ENCODE assay signal across 8 mouse cellular contexts in genomic region chr4:139192499-139193175, GRCm38 (mm10). TPM values are rescaled to one million over a fixed set of nuclear protein-coding genes. Genes with fewer than 3 reads are reported as not detected.
DNase-seq lines count a peak whose midpoint lies in the region; ATAC-seq and TF ChIP-seq lines count a peak whose summit lies in the region.

Gene Capzb (plus strand): TSS chr4:139192899.

- WGBS in forebrain, embryonic 14.5 days, result under 1% methylated on average over 42 of the region's 69 CpGs
- WGBS in neural tube, embryonic 15.5 days, result 1% methylated on average over 58 of the region's 69 CpGs

- no peaks in the 10 kb centered on the region for H3K27me3 ChIP-seq in ES-Bruce4 (ENCODE audit: control insufficient read depth, insufficient read depth, low read length, poor library complexity, severe bottlenecking)
- H3K27me3 ChIP-seq in forebrain, embryonic 14.5 days (replicated peaks; ENCODE audit: control insufficient read depth, insufficient read depth, low read length), result no peaks in the 10 kb centered on the region
- no peaks in the 10 kb centered on the region for H3K27me3 ChIP-seq in neural tube, embryonic 15.5 days (replicated peaks)

- H3K27ac ChIP-seq in ES-Bruce4 (ENCODE audit: insufficient read depth, low read length), result peak within 1 kb of the TSS; percentile 69
- peak within 1 kb of the TSS; percentile 83 for H3K27ac ChIP-seq in forebrain, embryonic 14.5 days (ENCODE audit: low read depth, low read length)
- peak within 1 kb of the TSS; percentile 93 for H3K27ac ChIP-seq in neural tube, embryonic 15.5 days (replicated peaks)

- peak; percentile 98 for DNase-seq in forebrain, embryonic 14.5 days (ENCODE audit: low spot score)
- DNase-seq in heart, postnatal 14 days, result peak; percentile 97
- peak; percentile 96 for DNase-seq in layer of hippocampus, adult 11-12 months (ENCODE audit: low spot score)
- peak; percentile 95 for DNase-seq in lung, adult 18-20 months
- DNase-seq in testis, postnatal 14 days (ENCODE audit: low spot score), result peak; percentile 95

- peak; percentile 92 for ATAC-seq in cerebellum, adult (ENCODE audit: insufficient number of reproducible peaks, low FRiP score, low TSS enrichment)
- ATAC-seq in forebrain, embryonic 14.5 days, result peak; percentile 99
- peak; percentile 97 for ATAC-seq in neural tube, embryonic 15.5 days (ENCODE audit: low FRiP score)

- no peak for TF ChIP-seq CTCF in ES-Bruce4 (IDR thresholded peaks at IDR 0.05; ENCODE audit: low read depth, low read length)

- intact Hi-C loops in heart, postnatal 14 days (cut with DNase I), result loop anchor here (2.0 to 5.0 kb wide), 3 partner anchors 16 to 100 kb away; partner anchors contain the start of genes Minos1 and Nbl1

- peak within 1 kb of the TSS; percentile 98 for H3K4me3 ChIP-seq in ES-Bruce4 (ENCODE audit: low read depth, low read length)
- peak within 1 kb of the TSS; percentile 88 for H3K4me3 ChIP-seq in forebrain, embryonic 14.5 days (ENCODE audit: low read depth, low read length)
- H3K4me3 ChIP-seq in neural tube, embryonic 15.5 days (replicated peaks), result peak within 1 kb of the TSS; percentile 78

- peak within 1 kb of the TSS; percentile 96 for H3K9ac ChIP-seq in ES-Bruce4 (ENCODE audit: low read depth, poor library complexity, severe bottlenecking)
- peak within 1 kb of the TSS; percentile 88 for H3K9ac ChIP-seq in forebrain, embryonic 14.5 days (ENCODE audit: low read length)
- peak within 1 kb of the TSS; percentile 93 for H3K9ac ChIP-seq in neural tube, embryonic 15.5 days (replicated peaks)

- TF ChIP-seq EP300 in ES-Bruce4 (IDR thresholded peaks at IDR 0.05; ENCODE audit: insufficient read depth, low read depth, low read length), result peak; percentile 46; the same call in 1 of the 2 replicates

- peak within 1 kb of the TSS; percentile 96 for H3K4me2 ChIP-seq in forebrain, embryonic 14.5 days (ENCODE audit: low read length)
- H3K4me2 ChIP-seq in neural tube, embryonic 15.5 days, result peak within 1 kb of the TSS; percentile 99

- no peaks in the 10 kb centered on the region for H3K36me3 ChIP-seq in ES-Bruce4 (ENCODE audit: control insufficient read depth, insufficient read depth, low read length, poor library complexity, severe bottlenecking)
- no peaks in the 10 kb centered on the region for H3K36me3 ChIP-seq in forebrain, embryonic 14.5 days (ENCODE audit: control insufficient read depth, insufficient read depth, low read length)
- no peaks in the 10 kb centered on the region for H3K36me3 ChIP-seq in neural tube, embryonic 15.5 days

- peaks cover 4% of the 10 kb centered on the region for H3K4me1 ChIP-seq in ES-Bruce4 (ENCODE audit: control insufficient read depth, insufficient read depth, low read length)
- peaks cover 21% of the 10 kb centered on the region for H3K4me1 ChIP-seq in forebrain, embryonic 14.5 days (ENCODE audit: control insufficient read depth, insufficient read depth, low read length)
- peaks cover 50% of the 10 kb centered on the region for H3K4me1 ChIP-seq in neural tube, embryonic 15.5 days

- H3K9me3 ChIP-seq in ES-Bruce4 (replicated peaks; ENCODE audit: control insufficient read depth, insufficient read depth, low read length, poor library complexity, severe bottlenecking), result no peaks in the 10 kb centered on the region
- H3K9me3 ChIP-seq in forebrain, embryonic 14.5 days (replicated peaks; ENCODE audit: control insufficient read depth, low read length), result no peaks in the 10 kb centered on the region
- no peaks in the 10 kb centered on the region for H3K9me3 ChIP-seq in neural tube, embryonic 15.5 days (replicated peaks)

- peak; percentile 84 for TF ChIP-seq POLR2A in ES-Bruce4 (IDR thresholded peaks at IDR 0.05; ENCODE audit: insufficient read depth, low read length)

RNA-seq across cellular contexts. Expression of gene Capzb, which starts in this region (rescaled TPM):
- 293 and 299 TPM in 2 replicates for polyA plus RNA-seq in ES-Bruce4 (2011; ENCODE audit: insufficient read depth, insufficient read length, low read depth, missing spikeins)
- 272 and 278 TPM in 2 replicates for polyA plus RNA-seq in forebrain, embryonic 14.5 days (2014; fragmentation: Nextera tagmentation; extraction: Ambion mirVana)
- total RNA-seq in heart, postnatal 14 days (2021), result 100 to 1,000 TPM; 418 to 433 TPM
- polyA plus RNA-seq in neural tube, embryonic 15.5 days (2015; fragmentation: Nextera tagmentation; extraction: Ambion mirVana), result 323 and 359 TPM in 2 replicates

Comparison
In these comparisons a context has a peak if more than half of its experiments do, and no peak if none do; other contexts are left out.
1. Peak in every context shown above with its lines: DNase-seq, ATAC-seq, H3K4me3 ChIP-seq and H3K27ac ChIP-seq.